Mouse (Mus musculus) MEL (cell line): Measurements from ENCODE around the gene Katnb1. TPM values are rescaled to one million over a fixed set of nuclear protein-coding genes. Genes with fewer than 3 reads are reported as not detected.

Source experiments
- DNase-seq: peaks from one replicate; pipeline ENCODE4 v3.0.0; 2011; ENCODE audit warnings: low read depth, low spot score
- H3K27ac ChIP-seq: 2 replicates; pipeline ENCODE4 v1.5.1; 2012; ENCODE audit warnings: low read depth, mild to moderate bottlenecking, control low read depth, low read length, moderate library complexity; ENCODE audit not compliant: control insufficient read depth
- H3K27me3 ChIP-seq, 2 experiments: fragments of 150-350 bp in 1 of 2; sonication (generic) in 1 of 2; 2 replicates each; pipeline ENCODE4 v1.6.1; 2012; ENCODE audit warnings: low read length in 2 of 2, mild to moderate bottlenecking in 2 of 2, improper control_type of control experiment in 1 of 2, moderate library complexity in 1 of 2; ENCODE audit not compliant: insufficient read depth in 2 of 2, control insufficient read depth in 1 of 2
- H3K36me3 ChIP-seq, 2 experiments: 2 replicates each; pipeline ENCODE4 v1.6.1; 2012 to 2014; ENCODE audit warnings: low read length in 2 of 2, improper control_type of control experiment in 1 of 2, inconsistent platforms in 1 of 2, mild to moderate bottlenecking in 1 of 2; ENCODE audit not compliant: insufficient read depth in 2 of 2, control insufficient read depth in 1 of 2
- H3K4me1 ChIP-seq, 2 experiments: fragments of 150-350 bp in 1 of 2; sonication (generic) in 1 of 2; 2 replicates each; pipeline ENCODE4 v1.6.1; 2012; ENCODE audit warnings: low read length in 2 of 2, improper control_type of control experiment in 1 of 2, mild to moderate bottlenecking in 1 of 2; ENCODE audit not compliant: insufficient read depth in 2 of 2, control insufficient read depth in 1 of 2
- H3K4me3 ChIP-seq, 2 experiments: fragments of 150-350 bp in 1 of 2; sonication (generic) in 1 of 2; 2 replicates each; pipeline ENCODE4 v1.5.1; 2012; ENCODE audit warnings: low read depth in 2 of 2, low read length in 2 of 2, mild to moderate bottlenecking in 2 of 2, moderate library complexity in 2 of 2, control low read depth in 1 of 2, improper control_type of control experiment in 1 of 2; ENCODE audit not compliant: control insufficient read depth in 1 of 2, insufficient read depth in 1 of 2
- H3K79me2 ChIP-seq: 2 replicates; pipeline ENCODE4 v1.6.1; 2012; ENCODE audit warnings: mild to moderate bottlenecking, low read length, moderate library complexity; ENCODE audit not compliant: control insufficient read depth, poor library complexity, insufficient read depth
- H3K9ac ChIP-seq: 2 replicates; pipeline ENCODE4 v1.6.1; 2012; ENCODE audit warnings: low read depth, mild to moderate bottlenecking, control low read depth, low read length, moderate library complexity; ENCODE audit not compliant: control insufficient read depth, poor library complexity, severe bottlenecking
- H3K9me3 ChIP-seq: fragments of 150-350 bp; sonication (generic); replicated peaks from 2 replicates; pipeline ENCODE4 v1.6.1; 2012; ENCODE audit warnings: mild to moderate bottlenecking, low read length, improper control_type of control experiment, moderate library complexity; ENCODE audit not compliant: insufficient read depth
- BHLHE40 ChIP-seq: IDR thresholded peaks from 2 replicates; pipeline ENCODE4 v1.6.1; 2012; ENCODE audit warnings: low read depth, mild to moderate bottlenecking, inconsistent platforms, low read length, improper control_type of control experiment, borderline replicate concordance
- CHD2 ChIP-seq: IDR thresholded peaks from 2 replicates; pipeline ENCODE4 v1.6.1; 2011; ENCODE audit warnings: low read length, improper control_type of control experiment
- CTCF ChIP-seq, 3 experiments: IDR thresholded peaks in 2 of 3; conservative IDR thresholded peaks in 1 of 3; 2 replicates each; pipeline ENCODE4 v1.5.1; 2011 to 2012; ENCODE audit warnings: low read length in 3 of 3, low read depth in 2 of 3, mild to moderate bottlenecking in 2 of 3, improper control_type of control experiment in 1 of 3, inconsistent platforms in 1 of 3, mixed read lengths in 1 of 3, moderate library complexity in 1 of 3; ENCODE audit not compliant: control insufficient read depth in 1 of 3, insufficient read depth in 1 of 3, poor library complexity in 1 of 3, severe bottlenecking in 1 of 3
- ELF1 ChIP-seq: IDR thresholded peaks from 2 replicates; pipeline ENCODE4 v1.6.1; 2014; ENCODE audit warnings: low read depth, mild to moderate bottlenecking, inconsistent platforms, low read length, improper control_type of control experiment, moderate library complexity
- EP300 ChIP-seq, 2 experiments: IDR thresholded peaks; 2 replicates each; pipeline ENCODE4 v1.6.1; 2011; ENCODE audit warnings: improper control_type of control experiment in 2 of 2, low read length in 2 of 2, low read depth in 1 of 2, mild to moderate bottlenecking in 1 of 2
- MEF2A ChIP-seq: IDR thresholded peaks from 2 replicates; pipeline ENCODE4 v1.6.1; 2014; ENCODE audit warnings: low read depth, mild to moderate bottlenecking, inconsistent platforms, low read length, improper control_type of control experiment; ENCODE audit not compliant: poor library complexity, insufficient replicate concordance, severe bottlenecking; ENCODE audit errors: extremely low read depth
- NELFE ChIP-seq: IDR thresholded peaks from 2 replicates; pipeline ENCODE4 v1.6.1; 2011; ENCODE audit warnings: low read depth, low read length, improper control_type of control experiment
- POLR2AphosphoS2 ChIP-seq: IDR thresholded peaks from 2 replicates; pipeline ENCODE4 v1.6.1; 2011; ENCODE audit warnings: low read length, improper control_type of control experiment
- RAD21 ChIP-seq: IDR thresholded peaks from 2 replicates; pipeline ENCODE4 v1.6.1; 2011; ENCODE audit warnings: mild to moderate bottlenecking, low read depth, low read length, improper control_type of control experiment
- RCOR1 ChIP-seq: IDR thresholded peaks from 2 replicates; pipeline ENCODE4 v1.6.1; 2012; ENCODE audit warnings: low read depth, mild to moderate bottlenecking, inconsistent platforms, low read length, improper control_type of control experiment
- SMC3 ChIP-seq: IDR thresholded peaks from 2 replicates; pipeline ENCODE4 v1.6.1; 2011; ENCODE audit warnings: low read depth, low read length, improper control_type of control experiment
- TAL1 ChIP-seq: IDR thresholded peaks from 2 replicates; pipeline ENCODE4 v1.6.1; 2012; ENCODE audit warnings: mild to moderate bottlenecking, inconsistent platforms, low read length, moderate library complexity, mixed read lengths
- TCF12 ChIP-seq: IDR thresholded peaks from 2 replicates; pipeline ENCODE4 v1.6.1; 2014; ENCODE audit warnings: low read depth, mild to moderate bottlenecking, inconsistent platforms, low read length, improper control_type of control experiment, moderate library complexity
- USF1 ChIP-seq: IDR thresholded peaks from 2 replicates; pipeline ENCODE4 v1.6.1; 2014; ENCODE audit warnings: low read depth, mild to moderate bottlenecking, inconsistent platforms, low read length, improper control_type of control experiment, moderate library complexity
- USF2 ChIP-seq, 2 experiments: IDR thresholded peaks; 2 replicates each; pipeline ENCODE4 v1.6.1; 2011 to 2012; ENCODE audit warnings: improper control_type of control experiment in 2 of 2, low read length in 2 of 2, borderline replicate concordance in 1 of 2, inconsistent platforms in 1 of 2, low read depth in 1 of 2, mild to moderate bottlenecking in 1 of 2; ENCODE audit not compliant: insufficient read depth in 1 of 2
- ZC3H11A ChIP-seq: IDR thresholded peaks from 2 replicates; pipeline ENCODE4 v1.6.1; 2012; ENCODE audit warnings: low read depth, mild to moderate bottlenecking, inconsistent platforms, low read length, improper control_type of control experiment
- ZKSCAN1 ChIP-seq: IDR thresholded peaks from 2 replicates; pipeline ENCODE4 v1.6.1; 2012; ENCODE audit warnings: low read depth, mild to moderate bottlenecking, inconsistent platforms, low read length, improper control_type of control experiment, moderate library complexity
- polyA plus RNA-seq, 2 experiments: library from polyadenylated mRNA; stranded (reverse) in 1 of 2; unstranded in 1 of 2; fragments of >175 nt in 1 of 2; fragments of >200 nt in 1 of 2; gene quantifications; 2 replicates each; pipeline versions ENCODE4 v1.2.1 to v1.2.4; 2012; ENCODE audit warnings: low replicate concordance in 2 of 2, low read depth in 1 of 2; ENCODE audit not compliant: insufficient read length in 2 of 2, insufficient read depth in 1 of 2, missing spikeins in 1 of 2
- total RNA-seq: library from RNA; depleted of rRNA; stranded (reverse); fragments of 300-350 nt; gene quantifications from 2 replicates; pipeline ENCODE4 v1.2.3, GENCODE M21; 2012

Gene Katnb1
- total and polyA plus RNA-seq, 3 experiments: 13.6 to 23.8 TPM; not detected in 1

- DNase-seq: no peak
- H3K27me3 ChIP-seq: no peaks in the 10 kb centered on the region
- peaks cover 0 to 6% of the 10 kb centered on the region in 2 experiments; a peak in 1 of 4 replicates for H3K36me3 ChIP-seq
- H3K9me3 ChIP-seq: no peaks in the 10 kb centered on the region
- TF ChIP-seq USF1 (no peak), RCOR1 (no peak), POLR2AphosphoS2 (no peak), CTCF (IDR thresholded peaks at IDR 0.05 in 2 of 3, conservative IDR thresholded peaks at IDR 0.05 in 1 of 3; ENCODE audit: control insufficient read depth in 1 of 3, insufficient read depth in 1 of 3, low read depth in 2 of 3, low read length in 3 of 3, poor library complexity in 1 of 3, severe bottlenecking in 1 of 3) (no peak), TAL1 (no peak), CHD2 (no peak), ZC3H11A (no peak), RAD21 (no peak), ZKSCAN1 (no peak), BHLHE40 (no peak)
- H3K4me1 ChIP-seq: peaks cover 0 to 22% of the 10 kb centered on the region in 2 experiments; a peak in 2 of 4 replicates
- no peak overlapping the region for H3K4me3 ChIP-seq
- H3K9ac ChIP-seq: no peak overlapping the region
- H3K27ac ChIP-seq: no peak overlapping the region
- peaks cover 2% of the 10 kb centered on the region; the same call in 1 of the 2 replicates for H3K79me2 ChIP-seq
Measured at GRCm38 (mm10) chr8:95146044-95146745, 65.2 kb downstream of the Katnb1 start.

DNA sequence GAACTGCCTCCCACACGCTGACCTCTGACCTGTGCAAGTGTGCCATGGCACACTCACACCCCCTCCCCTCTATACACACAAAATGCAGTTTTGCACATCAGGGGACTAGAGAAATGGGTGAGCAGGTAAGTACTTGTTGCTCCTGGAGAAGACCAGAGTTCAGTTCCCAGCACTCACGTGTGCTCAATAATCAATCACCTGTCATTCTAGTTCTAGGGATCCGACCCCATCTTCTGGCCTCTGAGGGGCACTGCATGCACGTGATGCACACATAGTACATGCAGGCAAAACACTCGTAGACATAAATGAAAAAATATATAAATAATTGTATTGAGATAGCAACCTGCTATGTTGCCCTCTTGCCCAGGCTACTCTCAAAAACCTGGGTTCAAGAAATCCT lies 65.9 kb downstream of the Katnb1 start:
- H3K79me2 ChIP-seq: peaks cover 2% of the 10 kb centered on the region; the same call in 1 of the 2 replicates
- no peaks in the 10 kb centered on the region for H3K27me3 ChIP-seq
- H3K36me3 ChIP-seq: peaks cover 0 to 3% of the 10 kb centered on the region in 2 experiments; a peak in 1 of 4 replicates
- H3K4me3 ChIP-seq: no peak overlapping the region
- H3K9me3 ChIP-seq: no peaks in the 10 kb centered on the region
- peak in 2 of 3 experiments; percentile 1 to 22; a peak in 1 of 6 replicates for TF ChIP-seq CTCF (IDR thresholded peaks at IDR 0.05 in 2 of 3, conservative IDR thresholded peaks at IDR 0.05 in 1 of 3; ENCODE audit: control insufficient read depth in 1 of 3, insufficient read depth in 1 of 3, low read depth in 2 of 3, low read length in 3 of 3, poor library complexity in 1 of 3, severe bottlenecking in 1 of 3)
- TF ChIP-seq SMC3: peak; percentile 18
- peak; percentile 29 for TF ChIP-seq RAD21
- no peak for TF ChIP-seq ELF1
- no peak for TF ChIP-seq CHD2
- DNase-seq: peak; percentile 13
- H3K4me1 ChIP-seq: peaks cover 0 to 18% of the 10 kb centered on the region in 2 experiments; a peak in 2 of 4 replicates
- no peak overlapping the region for H3K9ac ChIP-seq
- no peak overlapping the region for H3K27ac ChIP-seq

GRCm38 (mm10) chr8:95149426-95149825 lies 68.4 kb downstream of the Katnb1 start:
- Histone ChIP-seq H3K4me3 (no peak overlapping the region), H3K9me3 (no peaks in the 10 kb centered on the region), H3K36me3 (peaks cover 0 to 3% of the 10 kb centered on the region in 2 experiments; a peak in 1 of 4 replicates), H3K79me2 (no peaks in the 10 kb centered on the region), H3K27me3 (no peaks in the 10 kb centered on the region; a peak in 1 of 4 replicates), H3K4me1 (peaks cover 0 to 18% of the 10 kb centered on the region in 2 experiments; a peak in 2 of 4 replicates), H3K27ac (no peak overlapping the region), H3K9ac (no peak overlapping the region)
- peak; percentile 51 for DNase-seq
- TF ChIP-seq EP300 (IDR thresholded peaks at IDR 0.05; ENCODE audit: low read depth in 1 of 2, low read length in 2 of 2): peak; percentile 26 to 29; a peak in 1 of 4 replicates
- TF ChIP-seq TCF12: 0 out of 2 replicates have a peak, but pooled peaks have one; percentile 34
- TF ChIP-seq NELFE: no peak
- TF ChIP-seq POLR2AphosphoS2: no peak
- no peak for TF ChIP-seq MEF2A
- no peak for TF ChIP-seq USF2 (IDR thresholded peaks at IDR 0.05; ENCODE audit: borderline replicate concordance in 1 of 2, insufficient read depth in 1 of 2, low read depth in 1 of 2, low read length in 2 of 2)
